Comparison of ENCODE assay signal across 29 mouse cellular contexts in genomic region chr11:81489144-81489735, GRCm38 (mm10).
DNase-seq lines count a peak whose midpoint lies in the region; ATAC-seq and TF ChIP-seq lines count a peak whose summit lies in the region.
"Had no signal": no experiment of that assay in that cellular context is flagged by ENCODE, and none has a peak within 500 bp of the region (broad histone marks: within the 10 kb centered on the region; RNA-seq: fewer than 3 reads in every experiment).

No protein-coding gene starts in this region.

- H3K9me3 ChIP-seq in forebrain, embryonic 16.5 days (ENCODE audit: control insufficient read depth, low read length): no peaks in the 10 kb centered on the region
- H3K9me3 ChIP-seq in forebrain, embryonic 13.5 days (replicated peaks): no peaks in the 10 kb centered on the region
- no peaks in the 10 kb centered on the region for H3K9me3 ChIP-seq in lung, embryonic 14.5 days (ENCODE audit: low read depth, low read length)
- H3K9me3 ChIP-seq: embryonic facial prominence, embryonic 10.5 days; embryonic facial prominence, embryonic 13.5 days; heart, embryonic 12.5 days; heart, embryonic 15.5 days; hindbrain, embryonic 10.5 days; hindbrain, embryonic 13.5 days; intestine, embryonic 15.5 days had no signal

- no peak for TF ChIP-seq CTCF in lung, embryonic 14.5 days (IDR thresholded peaks at IDR 0.05; ENCODE audit: low read depth)
- TF ChIP-seq CTCF in brain, embryonic 14.5 days (IDR thresholded peaks at IDR 0.05; ENCODE audit: borderline replicate concordance, extremely low read depth, insufficient read depth, insufficient read length): no peak

- TF ChIP-seq POLR2A in brain, embryonic 14.5 days (IDR thresholded peaks at IDR 0.05; ENCODE audit: borderline replicate concordance, extremely low read depth, insufficient read depth, insufficient read length, poor library complexity, severe bottlenecking): no peak

- H3K4me2 ChIP-seq in forebrain, embryonic 16.5 days (ENCODE audit: low read length): no peak overlapping the region
- H3K4me2 ChIP-seq in forebrain, embryonic 13.5 days: no peak overlapping the region
- no peak overlapping the region for H3K4me2 ChIP-seq in lung, embryonic 14.5 days
- H3K4me2 ChIP-seq: embryonic facial prominence, embryonic 13.5 days; heart, embryonic 12.5 days; heart, embryonic 15.5 days; hindbrain, embryonic 13.5 days; intestine, embryonic 15.5 days had no signal

- peaks cover 14% of the 10 kb centered on the region for H3K4me1 ChIP-seq in forebrain, embryonic 16.5 days (replicated peaks; ENCODE audit: control insufficient read depth, insufficient read depth, low read length)
- no peaks in the 10 kb centered on the region; the same call in 1 of the 2 replicates for H3K4me1 ChIP-seq in forebrain, embryonic 13.5 days
- no peaks in the 10 kb centered on the region for H3K4me1 ChIP-seq in lung, embryonic 14.5 days (ENCODE audit: insufficient read depth)
- H3K4me1 ChIP-seq: embryonic facial prominence, embryonic 10.5 days; embryonic facial prominence, embryonic 13.5 days; heart, embryonic 12.5 days; heart, embryonic 15.5 days; hindbrain, embryonic 13.5 days; intestine, embryonic 15.5 days had no signal

- H3K36me3 ChIP-seq in forebrain, embryonic 16.5 days (ENCODE audit: control insufficient read depth, insufficient read depth): no peaks in the 10 kb centered on the region
- no peaks in the 10 kb centered on the region for H3K36me3 ChIP-seq in forebrain, embryonic 13.5 days (ENCODE audit: poor library complexity, severe bottlenecking)
- H3K36me3 ChIP-seq in lung, embryonic 14.5 days (ENCODE audit: insufficient read depth): no peaks in the 10 kb centered on the region
- H3K36me3 ChIP-seq: embryonic facial prominence, embryonic 10.5 days; embryonic facial prominence, embryonic 13.5 days; G1E; heart, embryonic 12.5 days; heart, embryonic 15.5 days; hindbrain, embryonic 10.5 days; hindbrain, embryonic 13.5 days; intestine, embryonic 15.5 days had no signal

- peak overlapping the region; percentile 21; the same call in 1 of the 2 replicates for H3K27ac ChIP-seq in forebrain, embryonic 16.5 days (ENCODE audit: low read length)
- no peak overlapping the region for H3K27ac ChIP-seq in forebrain, embryonic 13.5 days
- no peak overlapping the region for H3K27ac ChIP-seq in lung, embryonic 14.5 days (ENCODE audit: low read depth)
- H3K27ac ChIP-seq: embryonic facial prominence, embryonic 10.5 days; embryonic facial prominence, embryonic 13.5 days; heart, embryonic 15.5 days; hindbrain, embryonic 10.5 days; hindbrain, embryonic 13.5 days; intestine, embryonic 15.5 days had no signal

- H3K27me3 ChIP-seq in forebrain, embryonic 16.5 days (replicated peaks; ENCODE audit: control insufficient read depth, insufficient read depth, low read length): no peaks in the 10 kb centered on the region
- H3K27me3 ChIP-seq in forebrain, embryonic 13.5 days: no peaks in the 10 kb centered on the region
- H3K27me3 ChIP-seq in lung, embryonic 14.5 days (ENCODE audit: insufficient read depth, low read length): no peaks in the 10 kb centered on the region
- H3K27me3 ChIP-seq: embryonic facial prominence, embryonic 13.5 days; heart, embryonic 12.5 days; hindbrain, embryonic 13.5 days; intestine, embryonic 15.5 days had no signal

- no peak overlapping the region for H3K9ac ChIP-seq in forebrain, embryonic 16.5 days (replicated peaks; ENCODE audit: low read depth, low read length)
- H3K9ac ChIP-seq in forebrain, embryonic 13.5 days: no peak overlapping the region
- no peak overlapping the region for H3K9ac ChIP-seq in lung, embryonic 14.5 days
- H3K9ac ChIP-seq: embryonic facial prominence, embryonic 13.5 days; heart, embryonic 12.5 days; heart, embryonic 15.5 days; hindbrain, embryonic 13.5 days; intestine, embryonic 15.5 days had no signal

- no peak overlapping the region for H3K4me3 ChIP-seq in forebrain, embryonic 16.5 days (replicated peaks; ENCODE audit: low read length)
- no peak overlapping the region for H3K4me3 ChIP-seq in forebrain, embryonic 13.5 days
- H3K4me3 ChIP-seq in lung, embryonic 14.5 days (ENCODE audit: low read depth, low read length): no peak overlapping the region
- H3K4me3 ChIP-seq: embryonic facial prominence, embryonic 10.5 days; embryonic facial prominence, embryonic 13.5 days; erythroblast, embryonic 14.5 days; heart, embryonic 12.5 days; heart, embryonic 15.5 days; hindbrain, embryonic 10.5 days; hindbrain, embryonic 13.5 days; intestine, embryonic 15.5 days had no signal

- DNase-seq in cerebellum, postnatal 14 days: peak; percentile 11 to 22
- DNase-seq in lung, embryonic 14.5 days: peak; percentile 51
- no peak for DNase-seq in lung, postnatal 4 days
- peak; percentile 68 for DNase-seq in brain, embryonic 14.5 days (ENCODE audit: low read depth)
- DNase-seq: adrenal gland, postnatal 10 days; adrenal gland, postnatal 36 days; B cell, adult 2 months; cerebellum, adult 11-12 months; cerebellum, adult 8-10 months; cerebellum, postnatal 36 days; embryo, embryonic 11 days; gastrocnemius, postnatal 25 days; heart, adult 18-20 months; heart, postnatal 10 days; heart, postnatal 36 days had no signal

- WGBS in forebrain, embryonic 16.5 days: 34% methylated on average over 1 of the region's 1 CpGs
- 75% methylated on average over 1 of the region's 1 CpGs for WGBS in forebrain, embryonic 13.5 days
- 50% methylated on average over 1 of the region's 1 CpGs for WGBS in lung, embryonic 14.5 days

- ATAC-seq in cerebellum, adult (ENCODE audit: insufficient number of reproducible peaks, low FRiP score, low TSS enrichment): no peak
- peak; percentile 50 for ATAC-seq in forebrain, embryonic 16.5 days
- no peak for ATAC-seq in forebrain, embryonic 13.5 days
- ATAC-seq in lung, embryonic 14.5 days (ENCODE audit: insufficient read depth): no peak
- ATAC-seq: hindbrain, embryonic 16.5 days; intestine, embryonic 15.5 days; Patski had no signal

Comparison
In these comparisons a context has a peak if more than half of its experiments do, and no peak if none do; other contexts are left out.
1. DNase-seq: peak in cerebellum, postnatal 14 days (2 of 2), lung, embryonic 14.5 days (single experiment) and brain, embryonic 14.5 days (single experiment); none in lung, postnatal 4 days (0 of 2).